Mouse (Mus musculus): ENCODE results near the gene Ccdc66. TPM values are rescaled to one million over a fixed set of nuclear protein-coding genes. Genes with fewer than 3 reads are reported as not detected.

Gene Ccdc66
- total and polyA plus RNA-seq, 3 experiments = 6.3 to 18.4 TPM; not detected in 1

- peaks cover 0 to 18% of the 10 kb centered on the region in 2 experiments; a peak in 2 of 4 replicates for H3K36me3 ChIP-seq (ENCODE audit: control insufficient read depth in 1 of 2, insufficient read depth in 2 of 2, low read length in 2 of 2)
- no peaks in the 10 kb centered on the region for H3K9me3 ChIP-seq (replicated peaks; ENCODE audit: insufficient read depth, low read length)
- DNase-seq (ENCODE audit: low read depth, low spot score) = no peak
- H3K27me3 ChIP-seq (ENCODE audit: control insufficient read depth in 1 of 2, insufficient read depth in 2 of 2, low read length in 2 of 2) = no peaks in the 10 kb centered on the region
- H3K27ac ChIP-seq (ENCODE audit: control insufficient read depth, low read depth, low read length) = no peak overlapping the region
- H3K9ac ChIP-seq (ENCODE audit: control insufficient read depth, low read depth, low read length, poor library complexity, severe bottlenecking) = no peak overlapping the region
- no peaks in the 10 kb centered on the region for H3K4me1 ChIP-seq (ENCODE audit: control insufficient read depth in 1 of 2, insufficient read depth in 2 of 2, low read length in 2 of 2)
- H3K79me2 ChIP-seq (ENCODE audit: control insufficient read depth, insufficient read depth, low read length, poor library complexity) = peaks cover 16% of the 10 kb centered on the region
- H3K4me3 ChIP-seq (ENCODE audit: control insufficient read depth in 1 of 2, insufficient read depth in 1 of 2, low read depth in 2 of 2, low read length in 2 of 2) = no peak overlapping the region
- no peak for TF ChIP-seq ELF1 (IDR thresholded peaks at IDR 0.05; ENCODE audit: low read depth, low read length)
- TF ChIP-seq ETS1 (IDR thresholded peaks at IDR 0.05; ENCODE audit: low read depth, low read length) = no peak
- TF ChIP-seq MAFK (IDR thresholded peaks at IDR 0.05; ENCODE audit: borderline replicate concordance, low read depth, low read length) = no peak
- TF ChIP-seq POLR2AphosphoS2 (IDR thresholded peaks at IDR 0.05; ENCODE audit: low read length) = 0 out of 2 replicates have a peak, but pooled peaks have one; percentile 52
- TF ChIP-seq SIN3A (IDR thresholded peaks at IDR 0.05; ENCODE audit: low read length) = no peak
- no peak for TF ChIP-seq HCFC1 (IDR thresholded peaks at IDR 0.05; ENCODE audit: low read depth, low read length)
Measured at GRCm38 (mm10) chr14:27432064-27432463, 76.2 kb downstream of the Ccdc66 start.

Other genes with a start within 250 kb of the Ccdc66 start
- gene Fam208a, start 79.6 kb downstream of the Ccdc66 start, total RNA-seq (2012; rRNA removed) = 7.9 and 8.7 TPM in 2 replicates
- gene Fam208a, start 79.6 kb downstream of the Ccdc66 start, polyA plus RNA-seq (2012; ENCODE audit: insufficient read depth in 1 of 2, insufficient read length in 2 of 2, low read depth in 1 of 2, low replicate concordance in 2 of 2, missing spikeins in 1 of 2) = 10 to 100 TPM in 1 of 2 experiments, 1 to 10 TPM in 1; 3.2 to 25.4 TPM
- not detected in 2 replicates for gene Erc2, start 114.0 kb upstream of the Ccdc66 start, total RNA-seq (2012; rRNA removed)
- gene Erc2, start 114.0 kb upstream of the Ccdc66 start, polyA plus RNA-seq (2012; ENCODE audit: insufficient read depth in 1 of 2, insufficient read length in 2 of 2, low read depth in 1 of 2, low replicate concordance in 2 of 2, missing spikeins in 1 of 2) = not detected

Data from MEL (cell line).